Mouse (Mus musculus): ENCODE data around the gene Ephb2.

Gene Ephb2

GRCm38 (mm10) chr4:136835621-136836386 lies at the start of gene Ephb2:
Ephb2 (minus strand) TSS chr4:136835988.
- DNase-seq (ENCODE audit: low spot score in 2 of 2): peak; percentile 34 to 46

- no peak for DNase-seq (ENCODE audit: low spot score in 2 of 2)
Observed at GRCm38 (mm10) chr4:136878601-136879000, 42.8 kb upstream of the Ephb2 start.

- no peak for DNase-seq (ENCODE audit: low spot score in 2 of 2)
Observed at GRCm38 (mm10) chr4:136878171-136878570, 42.4 kb upstream of the Ephb2 start.

- DNase-seq (ENCODE audit: low spot score in 2 of 2): no peak
Observed at GRCm38 (mm10) chr4:136876971-136877370, 41.2 kb upstream of the Ephb2 start.

GRCm38 (mm10) chr4:136875012-136875411 lies 39.2 kb upstream of the Ephb2 start:
- DNase-seq (ENCODE audit: low spot score in 2 of 2): no peak

GRCm38 (mm10) chr4:136868371-136868770 lies 32.6 kb upstream of the Ephb2 start:
- DNase-seq (ENCODE audit: low spot score in 2 of 2): no peak

- DNase-seq (ENCODE audit: low spot score in 2 of 2): no peak
Observed at GRCm38 (mm10) chr4:136867690-136868345, 32.0 kb upstream of the Ephb2 start.

- no peak for DNase-seq (ENCODE audit: low spot score in 2 of 2)
Observed at GRCm38 (mm10) chr4:136865531-136865930, 29.7 kb upstream of the Ephb2 start.

GRCm38 (mm10) chr4:136864751-136865470 lies 29.1 kb upstream of the Ephb2 start:
- DNase-seq (ENCODE audit: low spot score in 2 of 2): no peak

GRCm38 (mm10) chr4:136863517-136863916 lies 27.7 kb upstream of the Ephb2 start:
- DNase-seq (ENCODE audit: low spot score in 2 of 2): no peak

GRCm38 (mm10) chr4:136862411-136862810 lies 26.6 kb upstream of the Ephb2 start:
- no peak for DNase-seq (ENCODE audit: low spot score in 2 of 2)

- no peak for DNase-seq (ENCODE audit: low spot score in 2 of 2)
Observed at GRCm38 (mm10) chr4:136861806-136862205, 26.0 kb upstream of the Ephb2 start.

- DNase-seq (ENCODE audit: low spot score in 2 of 2): no peak
Observed at GRCm38 (mm10) chr4:136860022-136860421, 24.2 kb upstream of the Ephb2 start.

GRCm38 (mm10) chr4:136855081-136855480 lies 19.3 kb upstream of the Ephb2 start:
- DNase-seq (ENCODE audit: low spot score in 2 of 2): no peak

- DNase-seq (ENCODE audit: low spot score in 2 of 2): no peak
Observed at GRCm38 (mm10) chr4:136852989-136853388, 17.2 kb upstream of the Ephb2 start.

- DNase-seq (ENCODE audit: low spot score in 2 of 2): no peak
Observed at GRCm38 (mm10) chr4:136852119-136852518, 16.3 kb upstream of the Ephb2 start.

- DNase-seq (ENCODE audit: low spot score in 2 of 2): no peak
Observed at GRCm38 (mm10) chr4:136848565-136848964, 12.8 kb upstream of the Ephb2 start.

- no peak for DNase-seq (ENCODE audit: low spot score in 2 of 2)
Observed at GRCm38 (mm10) chr4:136847166-136847565, 11.4 kb upstream of the Ephb2 start.

- DNase-seq (ENCODE audit: low spot score in 2 of 2): no peak
Observed at GRCm38 (mm10) chr4:136842802-136843201, 7.0 kb upstream of the Ephb2 start.

- DNase-seq (ENCODE audit: low spot score in 2 of 2): peak; percentile 24 to 37
Observed at GRCm38 (mm10) chr4:136842033-136842432, 6.2 kb upstream of the Ephb2 start.

- peak; percentile 57 to 67 for DNase-seq (ENCODE audit: low spot score in 2 of 2)
Observed at GRCm38 (mm10) chr4:136841056-136841455, 5.3 kb upstream of the Ephb2 start.

GRCm38 (mm10) chr4:136838462-136838861 lies 2.7 kb upstream of the Ephb2 start:
- DNase-seq (ENCODE audit: low spot score in 2 of 2): no peak

- no peak for DNase-seq (ENCODE audit: low spot score in 2 of 2)
Observed at GRCm38 (mm10) chr4:136838026-136838425, 2.2 kb upstream of the Ephb2 start.
